Mouse (Mus musculus): ENCODE data around the gene Dnah9. TPM values are rescaled to one million over a fixed set of nuclear protein-coding genes. Genes with fewer than 3 reads are reported as not detected.

Dnah9 gene
- polyA plus RNA-seq, 1 experiment from 2014 or later: 0.13 TPM

DNA sequence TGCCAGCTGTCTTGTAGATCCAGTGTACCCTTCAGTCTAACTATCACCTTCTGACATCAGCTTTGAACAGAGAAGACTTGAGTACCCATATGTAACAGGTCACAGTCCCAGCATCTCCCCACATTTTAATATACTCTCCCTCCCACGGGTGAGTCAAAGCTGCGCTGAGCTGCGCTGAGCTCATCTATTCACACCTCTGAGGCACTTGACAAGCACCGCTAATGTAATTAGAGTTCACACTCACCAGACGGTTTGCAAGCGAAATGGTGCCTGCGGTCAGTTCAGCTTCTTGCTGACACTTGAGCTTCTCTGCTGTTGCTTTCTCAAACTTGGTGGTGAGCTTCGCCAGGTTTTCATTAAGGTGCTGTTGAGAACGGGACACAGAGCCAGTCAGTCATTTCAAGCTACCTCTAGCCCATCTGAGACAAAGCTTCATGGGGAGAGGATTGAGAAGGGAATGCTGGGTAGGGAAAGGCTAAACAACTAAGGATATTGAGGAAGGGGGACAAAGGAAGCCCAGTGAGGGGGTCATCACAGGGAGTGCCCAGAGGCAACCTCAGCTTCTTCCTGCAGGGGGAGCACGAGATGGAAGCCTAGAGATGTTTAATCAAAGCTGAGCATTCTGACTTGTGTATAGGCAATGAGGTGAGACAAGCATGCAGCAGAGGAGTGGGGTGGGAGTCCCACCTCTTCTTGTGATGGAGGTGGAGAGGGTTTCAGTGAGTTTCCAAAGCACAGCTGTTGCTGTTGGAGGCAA lies 249.7 kb downstream of the Dnah9 start:
- Histone ChIP-seq H3K27me3 (0 out of 2 replicates have a peak, but pooled peaks cover 4% of the 10 kb centered on the region), H3K9me3 (no peaks in the 10 kb centered on the region), H3K36me3 (no peaks in the 10 kb centered on the region), H3K9ac (no peak overlapping the region), H3K27ac (no peak overlapping the region), H3K4me2 (no peak overlapping the region), H3K4me3 (no peak overlapping the region), H3K4me1 (no peaks in the 10 kb centered on the region)
- WGBS: 64% methylated on average over 10 of the region's 10 CpGs
- no peak for ATAC-seq (ENCODE audit: insufficient number of reproducible peaks, low FRiP score, low TSS enrichment, low read depth)

DNA sequence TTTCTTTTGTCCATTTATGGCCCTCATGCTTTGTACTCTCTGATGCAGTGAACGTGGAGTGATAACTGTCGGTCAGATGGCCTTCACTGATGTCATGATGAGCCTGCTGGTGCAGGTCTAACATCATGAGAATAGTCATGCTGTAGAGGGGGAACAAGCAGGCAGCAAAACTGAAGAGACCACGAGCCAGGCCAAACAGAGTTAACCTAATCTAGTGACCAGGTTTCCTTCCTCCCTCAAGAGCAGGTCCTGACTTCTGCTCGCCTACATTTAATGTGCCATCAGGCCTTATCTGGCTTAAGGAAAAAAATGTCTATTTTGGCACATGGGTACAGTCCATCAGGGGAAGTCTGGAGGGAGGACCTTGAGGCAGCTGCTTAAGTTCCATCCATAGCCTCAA lies 259.2 kb downstream of the Dnah9 start:
- no peak overlapping the region for H3K4me3 ChIP-seq
- ATAC-seq (ENCODE audit: insufficient number of reproducible peaks, low FRiP score, low TSS enrichment, low read depth): no peak
- 79% methylated on average over 4 of the region's 4 CpGs for WGBS

DNA sequence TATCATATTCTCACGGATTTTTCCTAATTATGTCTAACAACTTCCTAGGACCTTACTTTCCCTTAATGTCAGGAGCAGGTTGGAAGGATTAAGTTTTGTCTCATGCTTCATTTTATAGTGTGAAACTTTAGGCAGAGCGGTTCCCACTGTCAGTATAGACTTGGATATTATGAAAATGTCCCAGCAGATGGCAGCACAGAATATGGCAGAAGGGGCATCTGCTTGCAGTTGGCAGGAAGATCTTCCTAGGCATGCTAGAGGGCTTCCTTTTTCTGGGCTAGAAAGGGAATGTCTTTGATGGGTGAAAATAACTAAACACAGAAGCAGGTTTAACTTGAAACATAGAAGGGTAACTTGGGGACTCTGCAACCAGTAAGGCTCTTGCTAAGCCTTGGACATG lies 262.9 kb downstream of the Dnah9 start:
- Histone ChIP-seq H3K27me3 (no peaks in the 10 kb centered on the region), H3K9me3 (no peaks in the 10 kb centered on the region), H3K9ac (no peak overlapping the region), H3K27ac (no peak overlapping the region), H3K4me1 (no peaks in the 10 kb centered on the region), H3K4me2 (no peak overlapping the region), H3K36me3 (no peaks in the 10 kb centered on the region), H3K4me3 (no peak overlapping the region)
- no peak for ATAC-seq (ENCODE audit: insufficient number of reproducible peaks, low FRiP score, low TSS enrichment, low read depth)
- 61% methylated on average over 2 of the region's 2 CpGs for WGBS

More for the DNA sequence above, 259.2 kb downstream of the Dnah9 start:
- no peaks in the 10 kb centered on the region for H3K9me3 ChIP-seq
- no peaks in the 10 kb centered on the region for H3K4me1 ChIP-seq
- no peaks in the 10 kb centered on the region for H3K36me3 ChIP-seq
- no peak overlapping the region for H3K9ac ChIP-seq
- H3K27me3 ChIP-seq: no peaks in the 10 kb centered on the region
- H3K27ac ChIP-seq: no peak overlapping the region
- no peak overlapping the region for H3K4me2 ChIP-seq

DNA sequence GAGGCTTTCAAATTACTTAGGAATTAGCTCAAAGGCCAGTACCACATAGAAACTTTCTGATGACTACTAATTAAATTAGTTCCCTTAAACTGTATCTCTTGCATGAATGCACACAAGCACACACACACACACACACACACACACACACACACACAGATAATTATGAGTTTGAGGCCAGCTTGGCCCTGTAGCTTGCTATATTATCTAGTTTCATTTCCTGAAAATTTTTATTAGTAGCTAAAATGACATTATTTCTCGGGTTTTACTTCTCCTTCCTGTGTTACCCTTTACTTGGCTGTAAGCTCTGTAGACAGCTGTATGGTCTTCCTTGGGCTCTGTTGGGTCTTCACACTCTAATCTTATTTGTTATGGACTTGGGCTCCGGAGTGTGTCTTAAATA lies 264.4 kb downstream of the Dnah9 start:
- H3K9ac ChIP-seq: no peak overlapping the region
- H3K27me3 ChIP-seq: no peaks in the 10 kb centered on the region
- no peak overlapping the region for H3K4me2 ChIP-seq
- H3K4me3 ChIP-seq: no peak overlapping the region
- WGBS: 72% methylated on average over 2 of the region's 2 CpGs
- H3K36me3 ChIP-seq: no peaks in the 10 kb centered on the region
- ATAC-seq (ENCODE audit: insufficient number of reproducible peaks, low FRiP score, low TSS enrichment, low read depth): no peak
- no peaks in the 10 kb centered on the region for H3K9me3 ChIP-seq
- H3K27ac ChIP-seq: no peak overlapping the region
- no peaks in the 10 kb centered on the region for H3K4me1 ChIP-seq

DNA sequence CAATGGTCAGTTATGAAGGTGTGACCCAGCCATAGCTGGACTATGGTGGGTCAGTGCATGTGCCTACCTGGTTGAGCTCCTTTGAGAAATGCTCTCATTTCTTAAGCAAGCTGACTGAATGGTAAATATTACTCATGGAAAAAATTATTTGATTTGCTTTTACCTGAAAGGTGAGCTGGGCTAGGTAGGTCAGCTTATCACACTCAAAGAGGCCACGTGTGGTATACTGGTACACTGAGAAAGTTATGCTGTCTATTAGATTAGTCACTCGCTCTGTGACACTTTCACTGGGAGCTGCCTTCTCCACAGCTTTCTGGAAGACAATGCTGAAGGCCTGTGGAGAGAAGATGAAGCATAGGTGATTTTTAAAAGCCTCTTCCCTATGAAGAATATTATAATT lies 286.9 kb downstream of the Dnah9 start:
- no peak overlapping the region for H3K9ac ChIP-seq
- WGBS: 84% methylated on average over 2 of the region's 2 CpGs
- no peak overlapping the region for H3K27ac ChIP-seq
- no peaks in the 10 kb centered on the region for H3K27me3 ChIP-seq
- no peak overlapping the region for H3K4me2 ChIP-seq
- no peaks in the 10 kb centered on the region for H3K4me1 ChIP-seq
- H3K4me3 ChIP-seq: no peak overlapping the region
- H3K9me3 ChIP-seq: no peaks in the 10 kb centered on the region
- H3K36me3 ChIP-seq: no peaks in the 10 kb centered on the region
- ATAC-seq (ENCODE audit: insufficient number of reproducible peaks, low FRiP score, low TSS enrichment, low read depth): no peak

DNA sequence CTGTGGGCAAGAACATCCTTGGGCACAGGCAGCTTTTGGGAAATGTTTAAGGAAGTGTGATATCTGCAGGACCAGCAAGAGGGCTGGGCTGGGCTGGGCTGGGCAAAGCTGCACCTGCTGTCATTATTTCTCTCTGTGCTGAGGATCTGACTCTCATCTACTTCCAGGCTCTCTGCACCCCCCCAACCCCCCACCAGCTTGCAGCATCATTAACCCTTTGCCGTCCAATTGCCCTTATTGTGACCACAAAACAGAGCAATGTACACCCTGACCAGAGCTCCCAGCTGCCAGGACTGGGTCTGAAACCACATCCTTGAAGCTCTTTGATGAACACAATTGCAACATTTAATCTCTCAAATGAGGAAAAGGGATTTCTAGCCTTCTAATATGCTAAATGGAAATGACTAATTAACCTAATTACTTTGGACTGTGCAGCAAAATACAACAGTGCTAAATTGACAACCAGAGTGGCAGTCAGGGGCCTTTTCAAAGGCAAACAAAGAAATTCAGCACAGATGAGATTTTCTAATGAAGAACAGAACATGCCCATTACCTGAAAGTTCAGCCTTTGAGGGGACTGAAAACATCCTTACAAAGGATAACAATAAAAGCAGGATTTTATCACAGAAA lies 291.1 kb downstream of the Dnah9 start:
- no peak for ATAC-seq (ENCODE audit: insufficient number of reproducible peaks, low FRiP score, low TSS enrichment, low read depth)
- 21% methylated on average over 1 of the region's 1 CpGs for WGBS
- H3K9me3 ChIP-seq: no peaks in the 10 kb centered on the region
- H3K9ac ChIP-seq: no peak overlapping the region
- no peaks in the 10 kb centered on the region for H3K4me1 ChIP-seq
- H3K4me3 ChIP-seq: no peak overlapping the region
- no peak overlapping the region for H3K4me2 ChIP-seq
- no peaks in the 10 kb centered on the region for H3K27me3 ChIP-seq
- H3K27ac ChIP-seq: no peak overlapping the region
- no peaks in the 10 kb centered on the region for H3K36me3 ChIP-seq

DNA sequence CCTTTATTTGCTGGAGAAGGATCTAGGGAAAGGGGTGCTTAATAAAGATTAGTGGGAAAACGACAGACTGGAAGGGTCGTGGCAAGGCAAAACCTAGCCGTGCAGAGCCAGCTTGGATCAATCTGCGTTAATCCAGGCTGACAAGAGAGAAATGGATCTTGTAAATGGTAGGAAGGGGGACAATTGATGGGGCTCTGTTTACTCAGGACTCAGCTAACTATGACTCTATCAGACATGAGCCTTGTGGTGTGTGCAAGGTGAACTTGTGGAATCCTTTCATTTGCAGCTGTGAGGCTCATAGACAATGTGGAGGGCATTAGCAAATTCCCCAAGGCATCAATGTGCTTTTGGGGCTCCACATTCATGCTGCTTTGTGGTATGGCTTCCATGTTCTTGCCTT lies 306.9 kb downstream of the Dnah9 start:
- 42% methylated on average over 4 of the region's 4 CpGs for WGBS
- no peak for ATAC-seq (ENCODE audit: insufficient number of reproducible peaks, low FRiP score, low TSS enrichment, low read depth)
- Histone ChIP-seq H3K27ac (no peak overlapping the region), H3K27me3 (no peaks in the 10 kb centered on the region), H3K4me1 (no peaks in the 10 kb centered on the region), H3K36me3 (no peaks in the 10 kb centered on the region), H3K9me3 (no peaks in the 10 kb centered on the region), H3K4me2 (no peak overlapping the region), H3K4me3 (no peak overlapping the region), H3K9ac (no peak overlapping the region)

DNA sequence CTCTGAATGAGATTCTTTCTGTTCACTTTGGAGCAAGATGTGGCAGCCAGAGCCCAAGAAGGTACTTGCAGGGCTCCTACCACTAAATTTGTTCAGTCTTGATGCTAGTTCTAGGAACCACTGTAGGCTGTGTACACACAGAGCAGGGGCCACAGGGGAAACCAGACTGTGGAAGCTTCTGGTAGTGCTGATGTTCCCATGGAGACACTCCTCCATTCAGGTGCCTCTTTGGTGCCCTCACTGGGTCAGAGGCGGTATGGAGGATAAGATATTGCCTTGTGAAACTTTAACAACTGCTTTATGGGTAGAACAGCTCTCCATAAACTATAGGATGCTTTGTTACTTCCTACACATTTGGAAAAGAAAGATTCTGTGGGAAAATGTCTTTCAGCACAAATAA lies 316.3 kb downstream of the Dnah9 start:
- no peak overlapping the region for H3K4me2 ChIP-seq
- no peak for ATAC-seq (ENCODE audit: insufficient number of reproducible peaks, low FRiP score, low TSS enrichment, low read depth)
- no peak overlapping the region for H3K4me3 ChIP-seq
- no peaks in the 10 kb centered on the region for H3K4me1 ChIP-seq
- 18% methylated on average over 1 of the region's 1 CpGs for WGBS
- no peak overlapping the region for H3K9ac ChIP-seq
- no peak overlapping the region for H3K27ac ChIP-seq
- H3K9me3 ChIP-seq: no peaks in the 10 kb centered on the region
- no peaks in the 10 kb centered on the region for H3K27me3 ChIP-seq
- no peaks in the 10 kb centered on the region for H3K36me3 ChIP-seq

DNA sequence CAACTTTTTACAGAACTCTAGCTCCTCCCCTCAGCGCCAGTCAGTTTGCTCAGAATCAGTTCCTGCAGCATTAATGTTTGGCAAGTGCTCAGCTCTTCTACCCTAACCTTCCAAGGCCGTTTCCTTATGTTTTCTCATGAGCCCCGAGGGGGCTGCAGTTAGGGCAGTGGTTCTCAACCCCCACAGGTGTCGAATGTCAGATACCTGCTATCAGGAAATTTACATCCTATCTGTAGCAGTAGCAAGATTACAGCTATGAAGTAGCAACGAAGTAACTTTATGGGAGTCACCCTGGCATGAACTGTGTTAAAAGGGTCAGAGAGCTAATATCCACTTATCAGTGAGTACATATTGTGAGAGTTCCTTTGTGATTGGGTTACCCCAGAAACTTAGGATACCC lies 321.9 kb downstream of the Dnah9 start:
- WGBS: 56% methylated on average over 5 of the region's 5 CpGs
- Histone ChIP-seq H3K9me3 (no peaks in the 10 kb centered on the region), H3K27me3 (no peaks in the 10 kb centered on the region), H3K4me2 (no peak overlapping the region), H3K4me1 (no peaks in the 10 kb centered on the region), H3K36me3 (no peaks in the 10 kb centered on the region), H3K27ac (no peak overlapping the region), H3K4me3 (no peak overlapping the region), H3K9ac (no peak overlapping the region)
- ATAC-seq (ENCODE audit: insufficient number of reproducible peaks, low FRiP score, low TSS enrichment, low read depth): no peak

DNA sequence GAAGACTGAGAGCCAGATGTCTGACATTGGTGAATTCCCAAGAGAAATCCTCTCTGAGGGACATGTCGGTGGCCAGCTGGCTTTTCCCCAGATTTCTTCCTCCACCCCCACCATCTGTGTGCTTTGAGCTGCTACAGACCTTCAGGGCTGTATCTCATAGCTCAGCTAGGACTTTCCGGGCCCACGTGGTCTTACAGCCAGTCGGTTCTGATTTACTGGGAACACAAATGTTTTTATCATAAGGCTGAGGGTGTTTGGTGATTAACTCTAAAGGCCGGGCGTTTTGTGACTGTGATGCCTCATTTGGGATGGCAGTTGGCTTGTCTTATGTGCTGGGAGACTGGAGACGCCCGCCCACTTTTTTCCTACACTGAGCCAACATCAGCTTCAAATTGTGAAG lies 329.4 kb downstream of the Dnah9 start:
- no peak overlapping the region for H3K9ac ChIP-seq
- H3K27ac ChIP-seq: no peak overlapping the region
- no peaks in the 10 kb centered on the region for H3K27me3 ChIP-seq
- H3K4me1 ChIP-seq: no peaks in the 10 kb centered on the region
- WGBS: 44% methylated on average over 8 of the region's 8 CpGs
- no peaks in the 10 kb centered on the region for H3K9me3 ChIP-seq
- H3K4me2 ChIP-seq: no peak overlapping the region
- ATAC-seq (ENCODE audit: insufficient number of reproducible peaks, low FRiP score, low TSS enrichment, low read depth): no peak
- H3K4me3 ChIP-seq: no peak overlapping the region
- no peaks in the 10 kb centered on the region for H3K36me3 ChIP-seq

DNA sequence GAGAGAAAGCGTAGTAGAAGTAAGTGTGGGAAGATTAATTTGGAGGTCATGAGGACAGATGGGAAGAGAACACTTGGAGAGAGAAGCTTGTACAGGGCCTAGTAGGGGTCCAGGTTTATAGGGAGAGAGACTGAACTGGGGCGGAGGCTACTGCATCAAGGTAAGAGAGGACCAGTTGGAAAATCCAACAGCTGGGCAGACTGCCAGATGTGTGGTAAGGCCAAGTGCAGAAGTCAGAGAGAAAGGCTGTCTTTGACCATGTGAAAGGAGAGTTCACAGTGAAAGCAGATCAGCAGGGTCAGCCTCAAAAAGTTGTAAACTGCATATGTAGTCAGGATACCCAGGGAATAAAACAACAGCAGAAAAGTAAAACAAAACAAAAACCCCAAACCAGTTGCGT lies 343.8 kb downstream of the Dnah9 start:
- H3K4me2 ChIP-seq: no peak overlapping the region
- WGBS: 69% methylated on average over 3 of the region's 3 CpGs

DNA sequence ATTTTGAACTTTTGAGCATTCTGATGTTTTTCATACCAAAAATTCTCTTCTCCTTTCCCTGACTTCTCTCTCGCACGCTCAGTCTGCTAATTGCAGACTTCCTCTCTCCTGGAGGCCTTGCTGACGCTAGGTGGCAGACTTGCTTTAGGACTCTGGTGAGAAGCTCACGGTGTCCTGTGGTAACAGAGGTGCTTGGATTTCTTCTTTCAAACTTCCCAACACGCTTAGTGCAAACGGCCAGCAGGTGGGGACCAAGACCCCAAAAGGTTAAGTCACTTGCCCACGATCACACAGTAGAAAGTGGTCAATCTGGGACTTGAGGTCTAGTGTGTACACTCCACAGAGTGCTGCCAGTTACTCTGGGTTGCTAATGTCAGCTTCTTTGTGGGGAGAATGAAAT lies 347.5 kb downstream of the Dnah9 start:
- WGBS: 9% methylated on average over 7 of the region's 7 CpGs
- ATAC-seq (ENCODE audit: insufficient number of reproducible peaks, low FRiP score, low TSS enrichment, low read depth): no peak

More for the DNA sequence above, 343.8 kb downstream of the Dnah9 start:
- Histone ChIP-seq H3K27me3 (no peaks in the 10 kb centered on the region), H3K4me1 (no peaks in the 10 kb centered on the region), H3K27ac (no peak overlapping the region), H3K9ac (no peak overlapping the region), H3K9me3 (no peaks in the 10 kb centered on the region), H3K36me3 (peaks cover 49% of the 10 kb centered on the region), H3K4me3 (no peak overlapping the region)
- no peak for ATAC-seq (ENCODE audit: insufficient number of reproducible peaks, low FRiP score, low TSS enrichment, low read depth)

More for the DNA sequence above, 347.5 kb downstream of the Dnah9 start:
- Histone ChIP-seq H3K27ac (no peak overlapping the region), H3K36me3 (peaks cover 42% of the 10 kb centered on the region), H3K9ac (no peak overlapping the region), H3K4me1 (0 out of 2 replicates have a peak, but pooled peaks cover 3% of the 10 kb centered on the region), H3K4me3 (no peak overlapping the region), H3K9me3 (no peaks in the 10 kb centered on the region), H3K27me3 (no peaks in the 10 kb centered on the region), H3K4me2 (no peak overlapping the region)

Measured in limb, embryonic 15.5 days (tissue).